Mouse (Mus musculus) adipocyte (in vitro differentiated cells): ENCODE measurements around the gene Abce1.
A peak's percentile ranks its signal among the peaks of the same experiment; 100 is the strongest.
"Not testable (repeated sequence)": the region's sequence is repeated elsewhere in the genome, so short reads cannot be mapped to it uniquely, and the experiment has no call there.

Experiments
- DNase-seq: peaks from one replicate; pipeline ENCODE4 v3.0.0-alpha.2; 2016; ENCODE audit warnings: low spot score

Gene Abce1

DNA sequence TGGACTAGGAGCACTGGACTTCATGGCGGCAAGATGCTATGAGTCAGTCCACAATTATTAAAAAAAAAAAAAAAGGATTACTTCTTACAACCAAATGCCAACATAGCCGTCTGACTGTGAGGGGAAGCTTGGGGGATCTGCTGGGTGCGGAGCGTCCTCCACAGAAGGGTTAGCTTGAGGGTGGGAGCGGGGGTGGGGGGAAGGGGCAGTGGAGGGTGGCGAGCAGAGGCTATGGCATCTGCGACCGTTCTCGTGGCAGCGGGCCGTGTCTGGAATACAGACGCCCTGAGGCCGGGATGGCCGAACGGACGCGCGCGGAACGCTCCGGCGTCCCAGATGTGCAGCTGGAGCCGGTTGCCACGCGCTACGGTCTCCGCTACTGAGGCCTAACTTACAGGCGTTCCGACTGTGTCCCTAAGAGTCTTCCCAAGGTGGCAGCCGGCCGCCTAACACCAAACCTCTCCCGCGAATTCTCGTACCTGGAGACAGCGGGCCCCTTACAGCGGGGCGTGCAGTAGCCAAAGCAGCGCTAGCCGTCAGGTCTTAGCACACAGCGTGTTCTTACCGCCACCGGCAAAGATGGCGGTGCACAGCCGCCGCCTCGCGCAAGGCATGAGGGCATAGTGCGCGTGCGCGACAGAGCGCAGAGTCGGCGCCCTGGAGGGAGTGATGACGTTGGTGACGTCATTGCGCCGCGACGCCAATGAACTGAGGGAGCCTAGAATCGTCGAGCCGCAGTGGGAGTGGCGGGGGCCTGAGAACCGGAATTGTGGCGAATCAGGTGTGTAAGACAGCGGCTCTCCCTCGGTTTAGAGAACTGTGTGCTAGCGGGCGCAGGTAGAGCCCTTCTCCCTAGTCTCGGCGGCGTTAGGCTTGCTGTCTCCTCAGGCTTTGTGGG is at the start of gene Abce1, which contains the start of gene Anapc10:
Abce1 (minus strand) TSS at position 677 of the 898 bp plus-strand sequence.
Anapc10 (plus strand) TSS at position 757 of the 898 bp plus-strand sequence.
- peak; percentile 99 for DNase-seq

DNA sequence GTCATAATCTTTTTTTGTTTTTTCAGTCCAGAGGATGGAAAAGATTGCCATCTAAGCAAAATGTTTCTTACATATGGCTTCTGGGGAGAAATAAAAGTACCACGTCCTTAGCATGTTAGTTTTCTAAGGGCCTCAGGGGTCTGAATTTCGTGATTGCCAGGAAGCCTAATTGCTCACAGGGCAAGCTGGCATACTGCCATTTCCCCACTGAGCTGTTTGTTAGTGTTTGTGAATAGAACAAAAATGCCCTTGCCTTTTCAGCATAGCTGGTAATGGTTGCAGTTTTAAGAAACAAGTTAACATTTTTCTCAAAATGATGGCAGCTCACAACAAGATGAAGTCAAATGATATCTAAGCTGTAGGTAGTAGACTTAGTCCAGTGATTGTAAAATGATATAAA is 38.8 kb upstream of the Abce1 start:
- DNase-seq, result peak; percentile 6

DNA sequence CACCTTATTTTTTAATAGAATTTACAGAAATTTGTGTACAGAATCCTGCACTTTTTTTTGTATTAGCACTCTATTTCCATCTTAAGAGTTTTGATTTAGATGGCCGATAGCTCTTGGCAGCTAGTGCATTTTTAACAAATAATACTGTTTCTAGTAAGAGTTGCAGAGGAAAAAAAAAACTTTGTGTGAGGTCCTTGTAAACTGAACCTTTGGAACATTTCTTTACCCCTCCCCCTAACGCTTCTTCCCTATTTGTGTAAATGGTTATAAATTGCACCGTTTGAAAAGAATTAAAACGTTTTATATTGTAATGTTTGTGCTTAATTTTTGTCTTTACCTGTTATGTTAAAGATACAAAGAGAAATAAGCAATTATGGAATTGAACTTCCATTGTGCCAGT is 37.1 kb upstream of the Abce1 start:
- DNase-seq, result no peak

DNA sequence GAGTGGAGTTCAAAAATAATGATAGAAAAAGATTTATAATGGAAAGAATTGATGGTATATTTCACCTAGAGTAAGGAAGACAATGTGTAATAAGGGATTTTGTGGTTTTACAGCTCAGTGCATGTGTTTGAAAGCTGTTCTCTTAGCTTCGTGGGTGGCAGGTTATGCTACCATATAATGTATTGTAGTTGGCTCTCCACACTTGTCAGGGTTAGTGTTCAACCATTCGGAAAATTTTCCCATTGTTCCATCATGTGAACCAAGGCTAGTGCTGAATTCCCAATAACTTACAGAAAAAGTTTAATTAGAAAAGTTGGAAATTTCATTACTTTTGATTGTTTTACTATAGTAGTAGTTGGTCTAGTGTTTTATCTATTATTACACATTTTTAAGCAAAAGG is 36.6 kb upstream of the Abce1 start:
- no peak for DNase-seq

DNA sequence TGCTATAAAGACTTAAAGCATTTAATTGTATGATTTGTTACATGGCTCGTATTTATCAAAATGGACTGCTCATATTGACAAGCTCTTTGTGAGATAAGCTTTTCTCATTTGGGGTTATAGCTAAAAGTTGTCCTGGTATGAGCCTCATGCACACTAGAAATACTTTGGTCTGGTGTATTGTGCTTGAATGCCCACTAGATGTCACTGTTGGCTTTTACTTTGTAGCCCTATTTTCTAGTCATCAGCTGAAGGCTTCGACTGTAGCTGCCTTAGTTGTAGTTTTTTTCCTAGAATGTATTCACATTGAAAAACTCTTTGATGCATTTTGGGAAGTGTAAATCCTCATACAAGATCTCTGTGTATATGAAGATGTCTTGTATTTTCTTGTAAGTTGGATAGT is 22.8 kb upstream of the Abce1 start:
- peak; percentile 72 for DNase-seq

DNA sequence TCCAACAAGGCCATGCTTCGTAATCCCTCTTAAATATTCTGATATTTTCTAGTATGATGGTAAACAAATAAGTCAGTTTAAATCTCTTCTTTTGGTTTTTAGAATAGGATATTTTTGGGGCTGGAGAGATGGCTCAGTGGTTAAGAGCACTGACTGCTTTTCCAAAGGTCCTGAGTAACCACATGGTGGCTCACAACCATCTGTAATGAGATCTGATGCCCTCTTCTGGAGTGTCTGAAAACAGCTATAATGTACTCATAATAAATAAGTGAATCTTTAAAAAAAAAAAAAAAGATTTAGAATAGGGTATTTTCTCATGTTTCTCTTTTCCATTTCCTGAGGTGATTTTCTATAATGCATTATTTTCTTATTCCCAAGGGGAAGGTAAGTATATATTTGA is 16.4 kb upstream of the Abce1 start:
- no peak for DNase-seq

DNA sequence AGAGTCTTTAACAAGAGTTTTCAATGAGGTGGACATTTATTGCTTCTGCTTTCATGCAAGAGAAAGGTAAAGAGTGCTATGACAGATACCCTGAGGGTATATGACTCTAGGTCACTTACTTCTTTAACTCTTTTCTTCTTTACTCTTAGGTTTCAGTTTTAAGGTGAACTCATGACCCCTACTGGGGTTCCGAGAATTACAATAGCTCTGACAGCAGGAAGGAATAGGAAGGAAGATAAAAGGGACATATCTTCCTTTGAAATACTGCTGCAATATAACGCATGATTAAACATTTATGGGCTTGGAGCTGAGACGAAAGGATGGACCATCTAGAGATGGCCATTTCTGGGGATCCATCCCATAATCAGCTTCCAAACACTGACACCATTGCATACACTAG is 13.0 kb upstream of the Abce1 start:
- DNase-seq, result no peak

DNA sequence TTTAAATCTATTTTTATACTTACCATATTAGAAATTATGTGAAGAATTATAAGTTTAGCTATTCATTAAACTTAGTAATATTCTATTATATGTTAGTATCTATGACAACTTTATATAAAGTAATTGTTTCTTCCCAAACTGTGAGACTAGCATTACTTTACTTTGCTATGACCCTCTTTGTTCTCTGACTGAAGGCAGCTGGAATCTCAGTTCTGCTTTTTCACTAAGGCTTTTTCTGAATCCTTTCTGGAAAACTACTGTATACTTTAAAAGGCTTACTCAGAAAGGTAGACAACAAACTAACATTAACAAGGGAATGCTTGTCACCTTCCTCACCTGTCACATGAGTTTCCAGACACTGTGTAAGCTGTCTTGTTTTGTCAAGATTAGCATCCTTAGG is 11.8 kb upstream of the Abce1 start:
- DNase-seq, result no peak

DNA sequence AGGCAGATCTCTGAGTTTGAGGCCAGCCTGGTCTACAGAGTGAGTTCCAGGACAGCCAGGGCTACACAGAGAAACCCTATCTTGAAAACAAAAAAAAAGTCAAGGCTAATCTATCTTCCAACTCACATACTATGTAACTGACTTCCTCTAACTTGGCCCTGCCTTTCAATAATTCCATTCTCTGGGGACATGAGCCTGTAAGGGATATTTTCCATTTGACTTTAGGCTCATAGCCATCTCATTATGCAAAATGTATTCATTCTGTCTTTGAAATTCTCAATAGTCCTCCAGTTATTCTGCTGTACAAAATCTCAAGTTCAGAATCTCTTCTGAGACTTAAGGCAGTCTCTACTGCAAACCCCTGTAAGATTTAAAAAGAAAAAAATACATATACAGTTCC is 10.0 kb upstream of the Abce1 start:
- no peak for DNase-seq

DNA sequence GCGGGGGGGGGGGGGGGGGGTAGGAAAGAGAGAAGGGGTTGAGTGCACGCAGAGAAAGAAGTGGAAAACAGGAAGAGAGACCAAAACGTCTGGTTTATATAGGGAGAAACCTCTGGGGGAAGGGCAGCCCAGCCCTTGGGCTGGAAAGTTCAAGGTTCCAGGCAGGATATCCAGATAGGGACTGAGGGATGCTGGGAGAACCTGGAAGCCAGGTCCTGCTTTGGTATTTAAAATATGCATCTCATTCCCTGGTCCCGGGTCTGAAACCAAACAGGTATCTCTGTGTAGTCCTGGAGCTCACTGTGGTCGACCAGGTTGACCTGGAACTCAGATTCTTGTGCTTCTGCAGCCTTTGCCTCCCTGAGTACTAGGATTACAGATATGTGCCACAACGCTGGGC is 1.1 kb upstream of the Abce1 start:
- DNase-seq, result no peak

DNA sequence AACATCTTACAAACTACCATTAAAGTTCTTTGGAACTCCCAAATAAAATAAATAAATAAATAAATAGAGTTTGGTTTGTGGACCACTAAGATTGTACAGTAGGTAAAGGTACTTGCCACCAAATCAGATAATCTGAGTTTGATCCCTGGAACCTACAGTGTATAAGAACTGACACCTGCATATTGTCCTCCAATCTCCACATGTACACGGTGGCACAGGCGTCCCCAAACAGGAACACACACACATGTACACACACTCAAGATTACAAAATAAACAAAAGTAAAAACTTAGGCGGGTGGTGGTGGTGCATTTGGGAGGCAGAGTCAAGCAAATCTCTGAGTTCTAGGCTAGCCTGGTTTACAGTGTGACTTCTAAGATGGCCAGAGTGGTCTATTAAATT is 4.9 kb downstream of the Abce1 start:
- no peak for DNase-seq

DNA sequence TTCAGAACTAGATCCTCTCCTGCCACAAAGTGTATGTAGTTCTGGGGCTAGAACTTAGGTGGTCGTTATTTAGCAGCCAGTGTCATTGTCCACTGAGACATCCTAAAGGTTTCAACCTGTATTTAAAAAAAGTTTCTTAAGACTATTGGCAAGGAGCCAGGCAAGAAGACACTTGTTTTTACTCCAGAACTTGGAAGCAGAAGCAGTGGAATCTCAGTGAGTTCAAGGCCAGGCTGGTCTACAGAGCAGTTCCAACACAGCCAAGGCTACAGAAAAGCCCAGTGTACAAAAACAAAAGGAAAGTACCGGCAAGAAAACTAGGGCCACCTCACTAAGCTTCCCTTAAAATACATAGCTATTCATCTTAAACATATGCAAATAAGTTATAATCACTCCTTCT is 19.0 kb downstream of the Abce1 start:
- no peak for DNase-seq

DNA sequence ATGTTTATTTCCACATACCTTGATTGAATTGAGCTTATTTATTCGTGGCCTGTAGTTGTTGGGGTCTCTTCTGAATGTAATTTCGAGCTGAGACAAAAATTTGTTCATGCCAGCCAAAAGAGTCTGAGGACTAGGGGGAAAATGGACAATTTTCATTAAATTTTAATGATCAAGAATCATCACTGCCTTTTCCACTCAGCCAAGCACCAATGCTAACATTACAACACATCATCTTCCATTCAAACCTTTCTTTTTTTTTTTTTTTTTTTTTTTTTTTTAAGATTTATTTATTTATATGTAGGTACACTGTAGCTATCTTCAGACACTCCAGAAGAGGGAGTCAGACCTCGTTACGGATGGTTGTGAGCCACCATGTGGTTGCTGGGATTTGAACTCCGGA is 25.6 kb downstream of the Abce1 start:
- not testable (repeated sequence) for DNase-seq

DNA sequence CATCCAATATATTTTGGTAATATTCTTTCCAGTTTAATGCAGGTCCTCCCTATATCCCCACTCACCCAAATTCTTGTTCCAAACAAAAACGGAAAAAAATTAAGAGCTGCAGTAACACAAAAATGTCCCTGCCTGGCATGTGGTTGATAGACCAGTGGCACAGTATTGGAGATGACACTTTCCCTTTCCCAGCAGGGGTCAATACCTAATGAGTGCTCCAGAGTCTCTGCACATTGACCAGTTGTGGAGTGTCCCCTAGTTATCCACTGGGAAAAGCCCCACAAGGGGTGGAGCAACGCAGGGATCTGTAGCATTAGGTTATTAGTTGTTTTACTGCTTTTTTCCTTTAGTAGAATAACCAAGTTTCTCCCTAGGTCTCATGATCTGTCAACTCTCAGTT is 30.6 kb downstream of the Abce1 start:
- no peak for DNase-seq

DNA sequence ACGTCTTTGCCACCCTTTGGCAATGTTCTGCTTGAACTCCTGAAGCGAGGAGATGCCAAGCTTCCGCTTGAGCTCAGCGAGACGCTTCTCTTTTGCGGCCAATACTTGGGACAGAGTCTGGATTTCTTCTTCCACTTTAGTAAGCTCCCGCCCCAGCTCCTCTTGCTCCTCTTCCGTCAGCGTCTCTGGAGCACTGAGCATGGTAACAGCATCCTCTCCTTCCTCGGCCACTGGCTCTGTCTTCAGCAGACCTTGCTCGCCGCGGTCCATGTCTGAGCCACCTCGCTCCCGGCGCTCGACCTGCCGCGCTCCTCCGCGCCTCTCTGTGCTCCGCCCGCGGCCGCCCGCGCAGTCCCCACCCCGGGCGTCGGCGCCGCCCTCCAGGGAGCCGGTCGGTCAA is 31.0 kb downstream of the Abce1 start:
- DNase-seq, result no peak

DNA sequence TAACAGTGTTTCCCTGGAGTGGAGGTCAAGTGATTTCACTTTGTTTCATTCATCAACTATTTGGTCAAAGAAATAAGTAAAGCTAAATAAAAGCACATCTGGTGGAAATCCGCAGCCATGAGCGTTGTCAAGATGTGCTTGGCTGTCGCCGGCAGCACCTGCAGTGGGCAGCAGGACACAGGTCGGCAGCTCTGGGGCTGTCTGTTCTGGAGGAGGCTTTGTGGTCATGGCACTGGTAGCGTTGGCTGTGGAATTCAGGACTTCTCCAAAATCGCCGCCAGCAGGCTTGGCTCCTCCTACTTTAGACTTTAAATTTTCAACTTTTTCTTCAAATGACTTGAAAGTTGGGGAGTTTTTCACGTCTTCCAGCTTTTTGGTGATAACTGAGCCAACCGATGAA is 31.5 kb downstream of the Abce1 start:
- not testable (repeated sequence) for DNase-seq

DNA sequence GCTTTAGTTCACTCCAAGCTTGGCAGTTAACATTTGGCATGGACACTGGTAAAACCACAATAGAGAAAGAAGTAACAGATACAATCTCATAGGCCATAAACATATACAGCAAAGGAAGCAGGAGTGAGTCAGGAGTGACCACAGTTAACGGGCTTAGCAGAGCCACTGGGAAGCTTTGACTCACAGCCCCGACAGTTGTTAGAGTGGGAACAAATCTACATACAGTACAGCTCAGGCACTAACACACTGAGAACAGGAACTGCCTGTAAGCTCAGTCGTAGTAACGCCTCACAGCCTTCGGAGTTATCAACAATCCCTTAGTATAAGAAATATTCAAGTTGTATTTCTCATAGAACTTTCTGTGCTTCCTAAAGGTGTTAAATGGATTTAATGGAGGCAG is 32.5 kb downstream of the Abce1 start:
- DNase-seq, result peak; percentile 12

DNA sequence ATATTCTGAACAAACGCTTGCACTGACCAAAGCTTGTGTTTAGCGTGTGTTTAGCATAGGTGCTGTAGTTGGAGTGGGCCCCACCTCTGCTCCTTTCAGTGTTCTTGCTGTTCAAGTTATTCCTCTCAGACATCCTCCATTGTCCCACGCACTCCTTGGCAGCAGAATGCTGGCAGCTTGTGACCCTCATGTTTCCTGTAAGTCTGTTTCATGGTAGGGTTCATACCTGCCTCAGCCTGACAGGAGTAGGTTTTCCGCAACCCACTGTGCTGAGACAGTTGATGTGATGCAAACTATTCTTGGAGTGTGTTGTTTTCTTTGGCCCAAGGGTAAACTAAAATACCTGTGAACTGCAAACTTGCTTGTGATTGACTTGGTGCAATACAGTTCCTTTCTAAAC is 35.1 kb downstream of the Abce1 start:
- DNase-seq, result no peak

DNA sequence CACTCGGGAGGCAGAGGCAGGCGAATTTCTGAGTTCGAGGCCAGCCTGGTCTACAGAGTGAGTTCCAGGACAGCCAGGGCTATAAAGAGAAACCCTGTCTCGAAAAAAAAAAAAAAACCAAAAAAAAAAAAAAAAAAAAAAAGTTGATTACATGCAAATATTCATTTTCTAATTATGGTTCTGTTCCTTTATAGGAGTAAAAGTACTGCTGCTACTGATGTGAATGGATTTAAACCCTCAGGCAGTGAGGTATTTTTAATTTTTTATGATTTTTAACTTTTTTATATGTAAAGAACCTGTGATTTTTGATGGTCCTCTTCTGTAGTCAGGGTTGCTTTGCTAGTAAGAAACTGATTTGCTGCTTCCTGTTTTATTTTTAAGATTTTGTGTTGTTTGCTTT is 52.8 kb downstream of the Abce1 start:
- DNase-seq, result not testable (repeated sequence)

DNA sequence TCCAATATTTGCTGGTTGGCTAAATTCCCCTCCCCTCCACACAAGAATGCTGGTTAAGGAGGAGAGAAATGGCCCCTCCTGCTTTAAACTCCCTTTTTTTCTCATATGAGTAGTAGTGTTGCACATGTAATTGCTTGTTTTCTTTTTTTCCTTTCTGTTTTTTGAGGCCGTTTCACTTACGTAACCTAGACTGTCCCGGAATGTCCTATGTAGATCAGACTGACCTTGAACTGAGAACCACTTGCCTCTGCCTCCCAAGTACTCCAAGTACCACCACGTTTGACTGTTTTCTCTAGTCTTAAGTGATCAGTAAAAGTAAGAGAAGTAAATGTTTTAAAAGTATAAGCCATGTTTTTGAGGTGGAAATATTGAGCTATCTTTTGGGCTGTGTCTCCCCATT is 57.8 kb downstream of the Abce1 start:
- DNase-seq, result no peak

DNA sequence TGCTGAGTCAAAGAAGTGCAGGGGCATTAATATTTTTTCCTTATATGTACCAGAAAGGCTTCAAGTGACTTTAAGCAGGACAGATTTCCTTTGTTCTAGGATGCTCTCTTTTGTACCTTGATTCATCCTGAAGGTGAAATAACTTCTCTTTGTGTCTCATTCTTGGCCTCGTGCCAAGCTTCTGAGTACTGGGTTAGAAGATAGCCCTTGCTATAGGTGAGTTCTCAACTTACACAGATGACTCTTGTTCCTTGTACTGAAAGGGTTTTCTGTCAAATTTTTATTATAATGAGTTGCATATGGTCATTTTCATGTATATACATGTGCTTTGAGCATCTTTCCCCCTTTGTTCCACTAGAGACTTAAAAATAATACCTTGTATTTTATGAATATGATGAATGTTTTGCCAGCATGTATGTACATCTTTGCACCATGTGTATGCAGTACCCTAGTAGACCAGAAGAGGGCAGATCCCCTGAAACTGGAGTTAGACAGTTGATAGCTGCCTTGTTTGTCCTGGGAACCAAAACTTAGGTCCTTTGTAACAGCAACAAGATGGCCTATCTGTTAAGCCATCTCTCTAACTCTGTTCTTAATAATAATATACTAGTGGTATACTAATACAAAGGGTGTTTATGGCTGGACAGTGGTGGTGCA is 61.3 kb downstream of the Abce1 start:
- no peak for DNase-seq

DNA sequence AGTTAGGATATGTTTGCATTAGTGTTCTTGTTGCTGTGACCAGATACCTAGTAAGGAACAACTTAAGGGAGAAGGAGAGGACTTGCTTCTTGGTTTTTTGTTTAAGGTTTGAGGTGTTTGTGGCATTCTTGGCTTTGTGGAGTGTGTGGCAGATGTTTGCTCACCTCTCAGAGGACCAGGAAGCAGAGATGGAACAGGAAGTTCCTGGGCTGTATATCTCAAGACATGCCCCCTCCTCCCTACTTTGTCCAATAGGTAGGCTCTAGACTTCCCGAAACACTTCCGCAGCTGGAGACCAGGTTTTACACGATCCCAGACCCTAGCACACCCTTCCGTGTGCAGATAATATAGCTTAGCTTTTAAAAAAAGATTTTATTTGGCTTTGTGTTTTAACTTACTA is 62.0 kb downstream of the Abce1 start:
- no peak for DNase-seq

DNA sequence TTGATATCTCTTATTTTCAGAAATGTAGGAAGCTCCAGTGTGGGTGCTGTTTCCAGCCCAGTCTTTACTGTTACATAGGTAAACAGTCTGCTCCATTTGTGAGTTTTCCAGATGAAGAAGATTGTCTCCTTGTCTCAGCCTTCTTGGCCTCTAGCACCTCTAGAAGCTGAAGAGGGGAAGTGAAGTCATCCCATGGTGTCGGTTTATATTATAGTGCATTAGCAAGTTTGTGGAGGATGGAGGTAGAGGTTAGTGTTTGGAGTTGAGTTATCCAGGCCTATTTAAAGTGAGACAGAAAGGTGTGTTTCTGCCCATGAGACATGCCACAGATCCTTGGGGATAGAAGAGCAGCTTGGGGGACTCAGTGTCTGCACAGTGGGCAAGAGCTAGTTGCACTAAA is 70.4 kb downstream of the Abce1 start:
- no peak for DNase-seq
